Mouse (Mus musculus): ENCODE data around the gene Rccd1. TPM values are rescaled to one million over a fixed set of nuclear protein-coding genes. Genes with fewer than 3 reads are reported as not detected.
"Not testable (repeated sequence)": the region's sequence is repeated elsewhere in the genome, so short reads cannot be mapped to it uniquely, and the experiment has no call there.

The Rccd1 gene
- total RNA-seq, 2 experiments from 2014 or later = 15.7 to 20.8 TPM

DNA sequence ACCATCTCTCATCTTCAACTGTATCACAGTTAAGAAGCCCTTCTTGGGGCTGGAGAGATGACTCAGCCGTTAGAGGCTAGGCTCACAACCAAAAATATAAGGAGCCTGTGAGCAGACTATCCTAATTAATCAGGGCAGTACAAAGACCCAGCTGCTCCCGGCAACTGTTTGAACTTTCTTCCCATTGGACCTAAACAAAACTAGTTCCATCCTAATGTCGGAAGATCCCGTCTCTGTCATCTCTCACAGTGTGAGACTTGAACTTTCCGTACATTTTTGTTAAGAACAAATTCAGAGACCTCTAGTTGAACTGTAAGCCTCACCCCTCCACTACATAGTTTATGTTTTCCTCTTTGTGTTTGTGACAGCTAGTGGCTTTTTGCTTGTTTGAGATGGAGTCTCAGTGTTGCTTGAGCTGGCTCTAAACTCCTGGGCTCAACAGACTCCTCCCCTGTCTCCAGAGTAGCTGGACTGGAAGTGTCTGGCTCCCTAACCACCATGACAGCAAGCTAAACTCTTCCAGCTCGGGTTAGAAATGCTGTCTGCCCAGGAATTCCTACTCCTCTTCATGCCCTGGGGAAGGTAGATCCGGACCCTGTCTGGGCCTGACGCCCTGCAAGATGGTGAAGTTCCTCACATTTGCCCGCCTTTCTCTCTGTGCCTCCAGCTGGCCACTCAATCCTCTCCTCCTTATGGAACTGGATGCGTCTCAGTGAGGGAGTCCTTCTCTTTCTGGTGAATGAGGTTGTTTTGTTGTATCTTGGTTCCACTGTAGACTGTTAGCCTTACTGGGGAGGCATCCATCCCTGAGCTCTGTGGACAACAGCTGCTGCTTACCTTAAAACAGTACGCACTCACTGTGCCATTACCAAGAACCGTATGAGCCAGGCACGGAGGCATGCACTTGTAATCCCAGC is 23.7 kb upstream of the Rccd1 start:
- intact Hi-C loops (cut with DNase I) = no loop called here
- no peak for DNase-seq (ENCODE audit: extremely low spot score in 1 of 2, low spot score in 2 of 2)

- intact Hi-C loops (cut with DNase I) = no loop called here
Measured at GRCm38 (mm10) chr7:80346830-80347229, 22.6 kb upstream of the Rccd1 start.

GRCm38 (mm10) chr7:80346173-80346572 is 21.9 kb upstream of the Rccd1 start:
- intact Hi-C loops (cut with DNase I) = no loop called here
- DNase-seq (ENCODE audit: extremely low spot score in 1 of 2, low spot score in 2 of 2) = no peak

More at GRCm38 (mm10) chr7:80346830-80347229, 22.6 kb upstream of the Rccd1 start:
- DNase-seq (ENCODE audit: extremely low spot score in 1 of 2, low spot score in 2 of 2) = no peak

DNA sequence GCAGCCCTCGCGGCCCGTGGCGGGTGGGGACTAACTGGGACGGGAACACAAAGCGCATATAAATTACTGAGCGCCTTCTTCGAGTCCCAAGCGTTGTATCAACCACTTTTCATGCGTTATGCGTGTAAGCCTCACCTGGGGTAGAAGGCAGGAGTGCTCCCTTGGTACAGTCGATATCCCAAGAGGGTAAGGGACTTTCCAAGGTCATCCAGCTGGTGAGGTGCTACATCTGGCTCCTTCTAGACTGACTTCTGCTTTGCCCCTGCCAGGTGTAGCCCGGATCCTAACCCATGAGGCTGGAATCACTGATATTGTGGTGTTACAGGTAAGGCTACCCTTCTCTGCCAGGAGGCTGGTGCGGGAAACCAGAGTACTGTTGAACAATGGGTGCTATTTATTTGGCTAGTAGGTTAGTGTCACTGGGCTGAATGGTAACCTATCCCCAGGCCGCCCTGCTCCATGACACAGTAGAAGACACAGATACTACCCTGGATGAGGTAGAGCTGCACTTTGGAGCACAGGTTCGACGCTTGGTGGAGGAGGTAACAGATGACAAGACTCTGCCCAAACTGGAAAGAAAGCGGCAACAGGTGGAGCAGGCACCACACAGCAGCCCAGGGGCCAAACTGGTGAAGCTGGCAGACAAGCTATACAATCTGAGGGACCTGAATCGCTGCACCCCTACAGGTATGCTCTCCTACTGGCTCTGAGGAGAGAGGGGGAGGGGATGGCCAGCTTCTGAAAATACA is 19.2 kb upstream of the Rccd1 start:
- intact Hi-C loops (cut with DNase I) = loop anchor here (5.0 kb wide), 1 partner anchor 34 kb away; no protein-coding TSS in a partner anchor
- no peak for DNase-seq (ENCODE audit: extremely low spot score in 1 of 2, low spot score in 2 of 2)

DNA sequence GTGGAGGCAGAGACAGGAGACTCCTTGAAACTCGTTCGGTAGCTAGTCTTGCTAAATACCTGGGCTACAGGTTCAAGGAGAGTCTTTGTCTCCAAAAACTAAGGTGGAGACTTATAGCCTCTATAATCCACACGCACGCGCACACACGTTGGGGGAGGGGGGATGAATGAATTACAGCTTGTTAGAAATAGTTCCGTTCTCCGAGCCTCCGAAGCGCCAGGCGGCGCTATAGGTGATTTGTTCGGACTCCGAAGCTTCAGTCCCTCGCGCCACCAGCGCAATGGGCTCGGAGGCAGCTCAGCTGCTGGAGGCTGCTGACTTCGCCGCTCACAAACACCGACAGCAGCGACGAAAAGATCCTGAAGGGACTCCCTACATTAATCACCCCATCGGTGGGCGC is 18.6 kb upstream of the Rccd1 start, which contains the start of gene Hddc3:
Hddc3 (plus strand) TSS at position 247 of the 400 bp plus-strand sequence.
- intact Hi-C loops (cut with DNase I) = loop anchor here (5.0 kb wide), 1 partner anchor 34 kb away; no protein-coding TSS in a partner anchor
- peak; percentile 95 to 96 for DNase-seq (ENCODE audit: extremely low spot score in 1 of 2, low spot score in 2 of 2)

GRCm38 (mm10) chr7:80341793-80342192 is 17.5 kb upstream of the Rccd1 start:
- no peak for DNase-seq (ENCODE audit: extremely low spot score in 1 of 2, low spot score in 2 of 2)
- intact Hi-C loops (cut with DNase I) = loop anchor here (5.0 kb wide), 1 partner anchor 36 kb away; no protein-coding TSS in a partner anchor

GRCm38 (mm10) chr7:80340793-80341192 is 16.5 kb upstream of the Rccd1 start, which contains the start of gene Unc45a:
TSS of gene Unc45a (minus strand) at chr7:80341005.
- intact Hi-C loops (cut with DNase I) = loop anchor here (5.0 kb wide), 1 partner anchor 37 kb away; no protein-coding TSS in a partner anchor
- peak; percentile 51 to 81 for DNase-seq (ENCODE audit: extremely low spot score in 1 of 2, low spot score in 2 of 2)

- intact Hi-C loops (cut with DNase I) = loop anchor here (5.0 kb wide), 1 partner anchor 37 kb away; no protein-coding TSS in a partner anchor
- peak; percentile 97 for DNase-seq (ENCODE audit: extremely low spot score in 1 of 2, low spot score in 2 of 2)
Measured at GRCm38 (mm10) chr7:80339793-80340628, 15.8 kb upstream of the Rccd1 start.

- no peak for DNase-seq (ENCODE audit: extremely low spot score in 1 of 2, low spot score in 2 of 2)
- intact Hi-C loops (cut with DNase I) = no loop called here
Measured at GRCm38 (mm10) chr7:80339371-80339770, 15.1 kb upstream of the Rccd1 start.

DNA sequence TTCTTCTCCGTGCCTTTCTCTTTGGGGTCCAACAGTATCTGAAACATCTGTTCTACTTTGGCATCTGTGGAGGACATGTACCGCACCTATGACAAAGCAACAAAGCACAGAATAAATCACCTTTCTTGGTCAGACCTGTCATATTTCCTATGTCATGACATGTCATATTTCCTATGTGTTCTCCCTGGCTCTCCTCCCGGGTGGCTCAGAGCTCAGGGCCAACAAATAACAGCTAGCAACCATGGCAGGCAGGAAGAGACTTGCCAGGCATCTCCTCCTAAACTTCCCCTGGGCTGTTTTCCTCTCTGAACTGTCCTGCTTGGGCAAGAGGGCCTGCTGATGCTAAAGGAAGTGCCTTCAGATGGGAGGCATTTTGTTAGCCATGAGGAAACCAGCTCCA is 12.7 kb upstream of the Rccd1 start:
- intact Hi-C loops (cut with DNase I) = no loop called here
- no peak for DNase-seq (ENCODE audit: extremely low spot score in 1 of 2, low spot score in 2 of 2)

- no peak for DNase-seq (ENCODE audit: extremely low spot score in 1 of 2, low spot score in 2 of 2)
- intact Hi-C loops (cut with DNase I) = no loop called here
Measured at GRCm38 (mm10) chr7:80334848-80335247, 10.6 kb upstream of the Rccd1 start.

GRCm38 (mm10) chr7:80331433-80331832 is 7.2 kb upstream of the Rccd1 start:
- intact Hi-C loops (cut with DNase I) = no loop called here
- no peak for DNase-seq (ENCODE audit: extremely low spot score in 1 of 2, low spot score in 2 of 2)

GRCm38 (mm10) chr7:80330278-80330677 is 6.0 kb upstream of the Rccd1 start:
- DNase-seq (ENCODE audit: extremely low spot score in 1 of 2, low spot score in 2 of 2) = no peak
- intact Hi-C loops (cut with DNase I) = no loop called here

DNA sequence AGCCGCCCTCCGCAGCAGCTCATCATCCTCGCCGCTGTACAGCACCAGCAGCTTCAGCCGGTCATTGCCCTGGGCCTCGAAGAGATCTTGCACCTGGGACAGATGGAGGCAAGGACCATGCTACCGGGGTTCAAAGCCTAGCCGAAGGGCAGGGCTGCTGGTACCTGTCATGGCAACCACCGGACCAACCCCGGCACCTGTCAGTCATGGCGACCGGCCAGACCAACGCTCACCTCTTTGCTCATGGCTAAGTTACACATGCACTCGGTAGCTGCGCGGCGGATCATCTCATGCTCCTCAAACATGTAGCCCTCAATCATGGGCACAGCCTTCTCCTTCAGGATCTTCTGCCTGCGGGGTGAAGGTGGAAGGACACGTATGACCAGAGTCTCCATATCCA is 1.8 kb upstream of the Rccd1 start:
- no peak for DNase-seq (ENCODE audit: extremely low spot score in 1 of 2, low spot score in 2 of 2)
- intact Hi-C loops (cut with DNase I) = no loop called here

GRCm38 (mm10) chr7:80325292-80325868 is 1.1 kb upstream of the Rccd1 start:
- intact Hi-C loops (cut with DNase I) = no loop called here
- DNase-seq (ENCODE audit: extremely low spot score in 1 of 2, low spot score in 2 of 2) = no peak

DNA sequence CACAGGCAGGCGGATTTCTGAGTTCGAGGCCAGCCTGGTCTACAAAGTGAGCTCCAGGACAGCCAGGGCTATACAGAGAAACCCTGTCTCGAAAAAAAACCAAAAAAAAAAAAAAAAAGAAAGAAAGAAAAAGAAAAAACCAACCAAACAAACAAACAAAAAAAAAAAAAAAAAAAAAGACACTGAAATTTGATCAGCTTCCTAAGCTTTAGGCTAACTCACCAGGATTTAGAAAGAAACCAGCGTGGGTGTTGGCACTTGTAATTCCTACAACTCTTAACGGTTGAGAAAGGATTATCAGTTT is 514 bp upstream of the Rccd1 start:
- intact Hi-C loops (cut with DNase I); DNase-seq (ENCODE audit: extremely low spot score in 1 of 2, low spot score in 2 of 2): not testable (repeated sequence)

GRCm38 (mm10) chr7:80323336-80323735 is 918 bp downstream of the Rccd1 start:
- intact Hi-C loops (cut with DNase I) = no loop called here
- DNase-seq (ENCODE audit: extremely low spot score in 1 of 2, low spot score in 2 of 2) = no peak

- intact Hi-C loops (cut with DNase I) = loop anchor here (5.0 kb wide), 1 partner anchor 178 kb away; no protein-coding TSS in a partner anchor
- DNase-seq (ENCODE audit: extremely low spot score in 1 of 2, low spot score in 2 of 2) = no peak
Measured at GRCm38 (mm10) chr7:80319846-80320496, 4.3 kb downstream of the Rccd1 start.
